Mouse (Mus musculus) liver, embryonic 14.5 days (tissue): ENCODE measurements around the gene Slc30a5.

Experiments
- CTCF ChIP-seq: IDR thresholded peaks from 2 replicates; pipeline ENCODE4 v1.5.1; 2016; ENCODE audit warnings: antibody characterized with exemption, low read depth, control low read depth
- EP300 ChIP-seq: IDR thresholded peaks from 2 replicates; pipeline ENCODE4 v1.6.1; 2016; ENCODE audit warnings: antibody characterized with exemption, low read depth

DNA sequence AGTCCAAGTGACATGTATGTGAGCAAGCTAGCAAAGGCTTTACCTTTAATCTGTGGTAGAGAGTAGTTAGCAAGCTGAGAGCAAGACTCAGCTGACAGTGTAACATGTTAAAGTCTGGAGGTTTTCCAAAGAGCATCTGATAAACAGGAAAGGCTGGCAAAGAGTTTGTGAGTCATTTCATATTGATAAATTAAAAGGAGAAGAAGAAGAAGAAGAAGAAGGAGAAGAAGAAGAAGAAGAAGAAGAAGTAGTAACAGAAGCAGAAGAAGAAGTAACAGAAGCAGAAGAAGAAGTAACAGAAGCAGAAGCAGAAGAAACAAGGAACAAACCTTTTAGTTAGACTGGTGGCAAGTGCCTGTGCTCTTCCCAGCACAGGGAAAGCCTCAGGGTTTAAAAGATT is 1.6 kb upstream of the Slc30a5 start:
- no peak for TF ChIP-seq CTCF
- no peak for TF ChIP-seq EP300
